Mouse (Mus musculus): Measurements from ENCODE around the gene 9130019O22Rik.

GRCm38 (mm10) chr7:127360265-127360664, 26.7 kb downstream of the 9130019O22Rik start:
- TF ChIP-seq POLR2A (IDR thresholded peaks at IDR 0.05; ENCODE audit: borderline replicate concordance, extremely low read depth, low read depth, low read length), result no peak
- no peak for TF ChIP-seq CTCF (IDR thresholded peaks at IDR 0.05; ENCODE audit: insufficient read depth, low read length)
